In the genomic region with DNA sequence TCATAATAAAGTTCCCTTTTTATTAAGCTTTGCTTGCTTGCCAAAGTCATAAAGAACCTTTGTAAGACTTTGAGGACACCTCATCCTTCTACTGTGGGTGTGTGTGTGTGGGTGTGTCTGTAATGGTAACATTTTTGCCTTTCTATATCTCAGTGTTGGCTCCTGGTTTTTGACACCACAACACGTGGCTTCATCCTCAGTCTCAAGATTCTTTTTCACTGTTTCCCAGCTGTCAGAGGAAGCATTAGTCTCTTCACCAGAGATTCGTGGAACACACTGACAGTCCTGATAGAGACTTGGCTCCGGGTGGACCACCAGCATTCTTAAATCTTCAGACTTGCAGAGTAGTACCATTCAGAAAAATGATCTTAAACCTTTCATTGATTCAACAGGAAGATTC, we compare ENCODE assay signal across 8 mouse cellular contexts. TPM values are rescaled to one million over a fixed set of nuclear protein-coding genes. Genes with fewer than 3 reads are reported as not detected.
A peak's percentile ranks its signal among the peaks of the same experiment; 100 is the strongest.
DNase-seq lines count a peak whose midpoint lies in the region; ATAC-seq and TF ChIP-seq lines count a peak whose summit lies in the region.

No protein-coding gene starts in this region.

- peaks cover 5% of the 10 kb centered on the region; the same call in 1 of the 2 replicates for H3K36me3 ChIP-seq in liver, adult 2 months (ENCODE audit: control insufficient read depth, insufficient read depth, low read length)
- peaks cover 3% of the 10 kb centered on the region; the same call in 1 of the 2 replicates for H3K36me3 ChIP-seq in forebrain, embryonic 11.5 days (ENCODE audit: control insufficient read depth, insufficient read depth, low read length)
- H3K36me3 ChIP-seq in limb, embryonic 10.5 days: peaks cover 12% of the 10 kb centered on the region
- H3K36me3 ChIP-seq in neural tube, embryonic 13.5 days: peaks cover 8% of the 10 kb centered on the region

- H3K79me2 ChIP-seq in liver, adult 2 months (ENCODE audit: control insufficient read depth, insufficient read depth, low read length): no peaks in the 10 kb centered on the region; the same call in 1 of the 2 replicates

- no peak overlapping the region for H3K27ac ChIP-seq in liver, adult 2 months (replicated peaks; ENCODE audit: insufficient read depth, low read depth, low read length)
- no peak overlapping the region for H3K27ac ChIP-seq in forebrain, embryonic 11.5 days (ENCODE audit: low read depth, low read length)
- 0 out of 2 replicates have a peak overlapping the region, but pooled peaks have one; percentile 82 for H3K27ac ChIP-seq in limb, embryonic 10.5 days
- no peak overlapping the region for H3K27ac ChIP-seq in neural tube, embryonic 13.5 days (replicated peaks)

- WGBS in liver, adult 2 months: 23% methylated on average over 3 of the region's 3 CpGs
- 30% methylated on average over 3 of the region's 3 CpGs for WGBS in forebrain, embryonic 11.5 days
- 27% methylated on average over 3 of the region's 3 CpGs for WGBS in limb, embryonic 10.5 days
- WGBS in neural tube, embryonic 13.5 days: 27% methylated on average over 3 of the region's 3 CpGs

- peaks cover 4% of the 10 kb centered on the region for H3K4me1 ChIP-seq in liver, adult 2 months (ENCODE audit: control insufficient read depth, insufficient read depth, low read length)
- H3K4me1 ChIP-seq in forebrain, embryonic 11.5 days (replicated peaks; ENCODE audit: control insufficient read depth, insufficient read depth, low read length): peaks cover 4% of the 10 kb centered on the region
- H3K4me1 ChIP-seq in limb, embryonic 10.5 days: peaks cover 8% of the 10 kb centered on the region
- H3K4me1 ChIP-seq in neural tube, embryonic 13.5 days (replicated peaks): peaks cover 30% of the 10 kb centered on the region

- ATAC-seq in forebrain, embryonic 11.5 days (replicated peaks; ENCODE audit: low FRiP score): 0 out of 2 replicates have a peak, but pooled peaks have one; percentile 23
- ATAC-seq in neural tube, embryonic 13.5 days (ENCODE audit: low read depth): 0 out of 2 replicates have a peak, but pooled peaks have one; percentile 30

- no peaks in the 10 kb centered on the region for H3K27me3 ChIP-seq in liver, adult 2 months (ENCODE audit: control insufficient read depth, insufficient read depth, low read length)
- no peaks in the 10 kb centered on the region for H3K27me3 ChIP-seq in forebrain, embryonic 11.5 days (ENCODE audit: control insufficient read depth, insufficient read depth, low read length)
- H3K27me3 ChIP-seq in limb, embryonic 10.5 days (ENCODE audit: low read depth, poor library complexity, severe bottlenecking): no peaks in the 10 kb centered on the region
- H3K27me3 ChIP-seq in neural tube, embryonic 13.5 days: no peaks in the 10 kb centered on the region; the same call in 1 of the 2 replicates

- no peak overlapping the region for H3K9ac ChIP-seq in liver, adult 2 months (ENCODE audit: low read depth, low read length)
- H3K9ac ChIP-seq in forebrain, embryonic 11.5 days (ENCODE audit: low read length): no peak overlapping the region; the same call in 1 of the 2 replicates
- H3K9ac ChIP-seq in neural tube, embryonic 13.5 days: peak overlapping the region; percentile 47; the same call in 1 of the 2 replicates

- no peak for TF ChIP-seq CTCF in liver, adult 2 months (IDR thresholded peaks at IDR 0.05; ENCODE audit: low read depth, low read length)

- H3K4me2 ChIP-seq in forebrain, embryonic 11.5 days (ENCODE audit: low read depth, low read length, severe bottlenecking): peak overlapping the region; percentile 88; the same call in 1 of the 2 replicates
- peak overlapping the region; percentile 71 for H3K4me2 ChIP-seq in neural tube, embryonic 13.5 days

- peak overlapping the region; percentile 10; the same call in 1 of the 2 replicates for H3K4me3 ChIP-seq in liver, adult 2 months (ENCODE audit: insufficient read depth, low read depth, low read length)
- H3K4me3 ChIP-seq in forebrain, embryonic 11.5 days (ENCODE audit: low read depth, low read length): peak overlapping the region; percentile 58; the same call in 1 of the 2 replicates
- H3K4me3 ChIP-seq in limb, embryonic 10.5 days: peak overlapping the region; percentile 77
- peak overlapping the region; percentile 82 for H3K4me3 ChIP-seq in neural tube, embryonic 13.5 days

- H3K9me3 ChIP-seq in forebrain, embryonic 11.5 days (ENCODE audit: control insufficient read depth, low read length): no peaks in the 10 kb centered on the region
- no peaks in the 10 kb centered on the region for H3K9me3 ChIP-seq in limb, embryonic 10.5 days (replicated peaks)
- no peaks in the 10 kb centered on the region for H3K9me3 ChIP-seq in neural tube, embryonic 13.5 days

- no peak for DNase-seq in liver, adult 2 months (ENCODE audit: extremely low read depth, low read depth, low spot score)
- no peak for DNase-seq in liver
- DNase-seq in forebrain, embryonic 11.5 days (ENCODE audit: low spot score): no peak
- DNase-seq in limb, embryonic 10.5 days (ENCODE audit: low spot score): no peak
- no peak for DNase-seq in embryo, embryonic 11 days
- DNase-seq in cerebellum, adult 11-12 months: no peak
- no peak for DNase-seq in left cerebral cortex, postnatal 10 days (ENCODE audit: extremely low spot score in 1 of 2, low spot score in 2 of 2)

- TF ChIP-seq POLR2A in liver, adult 2 months (IDR thresholded peaks at IDR 0.05; ENCODE audit: extremely low read depth, insufficient read depth, low read length): no peak

- intact Hi-C loops in left cerebral cortex, postnatal 10 days (cut with DNase I): loop anchor here (2.0 to 10.0 kb wide), 3 partner anchors 55 to 215 kb away; a partner anchor contains a TSS

RNA-seq across cellular contexts. Expression of a gene that starts 0.5 kb away (rescaled TPM):
- 23.3 and 25.0 TPM in 2 replicates for total RNA-seq in liver, adult 2 months (2014; rRNA removed)
- polyA plus RNA-seq in liver, adult 2 months (2012; rRNA removed): 28.6 and 31.0 TPM in 2 replicates
- polyA plus RNA-seq in forebrain, embryonic 11.5 days (2014; fragmentation: Nextera tagmentation; extraction: Ambion mirVana): 63.4 and 71.5 TPM in 2 replicates
- polyA plus RNA-seq in limb, embryonic 10.5 days (2016; fragmentation: Nextera tagmentation; extraction: Ambion mirVana): 64.5 and 69.7 TPM in 2 replicates
- 48.0 and 58.4 TPM in 2 replicates for polyA plus RNA-seq in neural tube, embryonic 13.5 days (2015; fragmentation: Nextera tagmentation; extraction: Ambion mirVana)
- total RNA-seq in left cerebral cortex, postnatal 10 days (2021): 10 to 100 TPM; 25.9 to 26.0 TPM

RNA-seq across cellular contexts. Expression of a gene that starts 29.2 kb away (rescaled TPM):
- 0.07 and 0.18 TPM in 2 replicates for total RNA-seq in liver, adult 2 months (2014; rRNA removed)
- 0.13 TPM in 1 of 2 replicates, not detected in the other for polyA plus RNA-seq in liver, adult 2 months (2012; rRNA removed)
- polyA plus RNA-seq in forebrain, embryonic 11.5 days (2014; fragmentation: Nextera tagmentation; extraction: Ambion mirVana): 0.87 and 1.3 TPM in 2 replicates
- 0.69 and 1.0 TPM in 2 replicates for polyA plus RNA-seq in limb, embryonic 10.5 days (2016; fragmentation: Nextera tagmentation; extraction: Ambion mirVana)
- 1.2 and 2.2 TPM in 2 replicates for polyA plus RNA-seq in neural tube, embryonic 13.5 days (2015; fragmentation: Nextera tagmentation; extraction: Ambion mirVana)
- 1 to 10 TPM; 2.3 to 2.7 TPM for total RNA-seq in left cerebral cortex, postnatal 10 days (2021)

Comparison
In these comparisons a context has a peak if more than half of its experiments do, and no peak if none do; other contexts are left out.
1. H3K4me3 ChIP-seq: peak in every context shown above with its lines; median percentile 82 in neural tube, embryonic 13.5 days; 77 in limb, embryonic 10.5 days; 58 in forebrain, embryonic 11.5 days; 10 in liver, adult 2 months.